Mouse (Mus musculus): Measurements from ENCODE around the gene Apba2. TPM values are rescaled to one million over a fixed set of nuclear protein-coding genes. Genes with fewer than 3 reads are reported as not detected.

Gene Apba2
- polyA plus RNA-seq, 1 experiment from 2014 or later, result 0.27 TPM

DNA sequence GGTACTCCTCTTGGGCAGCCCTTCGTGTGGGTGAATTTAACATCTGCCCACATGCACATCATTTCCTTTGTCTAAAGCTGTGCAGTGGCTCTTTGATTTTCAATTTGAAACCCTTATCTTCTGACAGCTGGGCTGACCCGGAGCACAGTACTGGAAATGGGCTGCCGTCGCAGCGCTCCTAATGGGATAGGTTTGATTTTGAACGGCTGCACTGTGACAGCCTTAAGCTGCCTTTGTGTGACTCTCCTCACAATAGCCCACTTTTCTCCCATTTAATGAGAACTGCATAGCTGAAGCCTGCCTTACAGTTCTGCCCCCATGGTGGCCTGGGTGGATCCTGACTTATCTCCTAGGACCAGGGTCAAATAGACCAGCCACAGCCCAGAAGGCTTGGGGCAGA, 31.9 kb downstream of the Apba2 start:
- ATAC-seq (ENCODE audit: low read depth) (no peak), DNase-seq (no peak)
- Histone ChIP-seq H3K27ac (no peak overlapping the region), H3K4me1 (replicated peaks) (no peaks in the 10 kb centered on the region), H3K9me3 (replicated peaks) (peaks cover 6% of the 10 kb centered on the region; the same call in 1 of the 2 replicates), H3K4me3 (replicated peaks) (no peak overlapping the region), H3K36me3 (no peaks in the 10 kb centered on the region), H3K4me2 (no peak overlapping the region), H3K9ac (no peak overlapping the region), H3K27me3 (no peaks in the 10 kb centered on the region)
- WGBS (ENCODE audit: insufficient replicate concordance), result 86% methylated on average over 6 of the region's 6 CpGs

DNA sequence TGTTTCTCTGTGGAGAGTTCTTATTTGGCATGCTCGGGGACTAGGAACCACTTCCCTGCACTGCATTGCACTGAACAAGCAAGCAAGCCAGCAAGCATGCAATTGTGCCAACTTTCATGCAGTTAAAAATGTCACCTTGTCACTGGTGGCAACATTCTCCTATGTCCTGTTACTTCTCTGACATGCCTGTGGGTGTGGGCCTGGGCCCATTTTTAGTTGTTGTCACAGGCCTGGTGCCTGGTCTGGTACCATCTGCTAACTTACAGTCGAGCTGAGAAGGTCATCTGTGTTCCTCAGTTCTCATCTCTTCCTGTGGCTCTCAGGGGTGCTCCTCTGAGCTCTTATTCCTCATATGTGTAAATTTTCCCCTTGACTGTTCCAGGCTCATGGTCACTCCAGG, 33.8 kb downstream of the Apba2 start:
- H3K9ac ChIP-seq, result no peak overlapping the region
- 0 out of 2 replicates have a peak, but pooled peaks cover 6% of the 10 kb centered on the region for H3K9me3 ChIP-seq (replicated peaks)
- no peaks in the 10 kb centered on the region for H3K36me3 ChIP-seq
- no peak overlapping the region for H3K4me3 ChIP-seq (replicated peaks)
- H3K27ac ChIP-seq, result no peak overlapping the region
- H3K27me3 ChIP-seq, result no peaks in the 10 kb centered on the region
- WGBS (ENCODE audit: insufficient replicate concordance), result 36% methylated on average over 2 of the region's 2 CpGs
- DNase-seq (no peak), ATAC-seq (ENCODE audit: low read depth) (no peak)
- H3K4me2 ChIP-seq, result no peak overlapping the region
- H3K4me1 ChIP-seq (replicated peaks), result no peaks in the 10 kb centered on the region

DNA sequence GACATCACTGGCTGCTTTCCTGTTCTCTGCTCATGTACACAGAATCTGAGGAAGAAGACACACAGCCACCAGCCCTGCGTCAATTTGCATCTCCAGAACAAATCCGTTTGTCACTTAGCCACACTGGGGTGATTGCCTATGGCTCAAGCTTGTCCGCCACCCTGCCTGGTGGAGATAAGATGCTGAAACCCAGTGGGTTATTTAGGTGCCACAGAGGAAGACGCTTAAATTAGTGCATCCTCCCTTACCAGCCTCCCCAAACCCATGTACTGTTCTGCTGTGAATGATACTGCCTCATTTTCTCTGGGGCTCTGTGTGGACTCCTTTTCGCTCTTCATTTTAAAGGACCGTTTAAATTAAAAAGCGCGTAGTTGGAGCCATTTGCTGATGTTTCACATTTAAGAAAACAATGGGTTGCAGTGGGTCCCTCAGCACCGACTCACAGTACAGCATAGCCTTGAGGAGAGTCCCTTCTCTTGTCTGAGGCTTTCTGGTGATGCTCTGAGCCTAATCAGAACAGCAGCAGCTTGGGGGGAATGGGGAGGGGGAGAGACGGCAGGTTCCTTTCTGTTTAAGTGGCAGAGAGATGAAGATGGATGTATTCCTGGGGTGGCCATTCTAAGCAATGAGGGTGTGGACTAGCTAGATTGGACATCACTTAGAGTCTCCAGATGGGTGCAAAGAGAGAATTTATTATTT, 38.1 kb downstream of the Apba2 start:
- no peak for ATAC-seq (ENCODE audit: low read depth)
- WGBS (ENCODE audit: insufficient replicate concordance), result 53% methylated on average over 10 of the region's 10 CpGs
- no peaks in the 10 kb centered on the region for H3K9me3 ChIP-seq (replicated peaks)

DNA sequence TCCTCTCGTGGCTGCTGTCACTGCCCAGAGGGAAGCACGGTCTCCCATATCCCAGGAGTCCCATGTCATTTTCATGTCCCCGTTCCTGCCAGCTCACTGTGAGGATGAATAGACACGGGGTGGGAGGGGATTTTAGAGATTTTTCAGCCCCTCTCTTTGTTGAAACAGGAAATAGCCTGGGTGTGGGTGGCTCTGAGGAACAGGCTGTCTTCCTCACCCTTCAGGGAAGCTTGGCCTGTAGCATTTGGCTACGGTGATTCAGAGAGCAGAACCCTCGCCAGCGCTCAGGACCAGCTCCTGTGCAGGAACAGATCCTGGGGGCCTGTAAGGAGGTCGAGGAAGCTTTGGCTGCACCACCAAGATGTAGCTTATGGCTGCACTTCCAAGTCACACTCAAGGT, 45.3 kb downstream of the Apba2 start:
- no peak for ATAC-seq (ENCODE audit: low read depth)
- 53% methylated on average over 8 of the region's 8 CpGs for WGBS (ENCODE audit: insufficient replicate concordance)
- no peak overlapping the region for H3K27ac ChIP-seq
- H3K4me1 ChIP-seq (replicated peaks), result no peaks in the 10 kb centered on the region
- no peak overlapping the region for H3K4me2 ChIP-seq
- no peaks in the 10 kb centered on the region for H3K27me3 ChIP-seq
- DNase-seq, result no peak
- no peaks in the 10 kb centered on the region for H3K9me3 ChIP-seq (replicated peaks)
- H3K4me3 ChIP-seq (replicated peaks), result no peak overlapping the region
- H3K9ac ChIP-seq, result no peak overlapping the region
- H3K36me3 ChIP-seq, result no peaks in the 10 kb centered on the region

More for the DNA sequence above, 38.1 kb downstream of the Apba2 start:
- Histone ChIP-seq H3K9ac (no peak overlapping the region), H3K27ac (no peak overlapping the region), H3K4me1 (replicated peaks) (no peaks in the 10 kb centered on the region), H3K27me3 (no peaks in the 10 kb centered on the region), H3K36me3 (no peaks in the 10 kb centered on the region), H3K4me2 (no peak overlapping the region), H3K4me3 (replicated peaks) (no peak overlapping the region)
- no peak for DNase-seq

DNA sequence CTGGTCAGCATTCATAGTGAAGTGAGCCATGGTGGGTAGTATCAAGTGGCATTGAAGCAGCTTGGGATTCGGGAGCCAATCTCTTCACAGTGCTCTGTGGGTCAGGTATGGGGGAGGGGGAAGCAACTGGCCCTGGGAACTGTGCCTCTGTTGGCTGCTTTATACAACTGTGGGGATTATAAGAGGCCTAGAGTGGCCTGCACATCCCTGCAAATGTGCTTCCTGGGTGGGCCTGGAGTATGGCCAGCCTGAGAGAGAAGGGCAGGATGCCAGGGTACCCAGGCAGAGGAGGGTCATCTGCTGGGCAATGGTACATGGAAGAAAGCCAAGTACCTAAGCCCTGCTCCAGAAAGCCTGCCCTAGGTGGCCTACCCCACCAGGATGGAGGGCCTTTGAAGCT, 49.4 kb downstream of the Apba2 start:
- 47% methylated on average over 1 of the region's 1 CpGs for WGBS (ENCODE audit: insufficient replicate concordance)
- H3K4me3 ChIP-seq (replicated peaks), result no peak overlapping the region
- ATAC-seq (ENCODE audit: low read depth), result no peak

DNA sequence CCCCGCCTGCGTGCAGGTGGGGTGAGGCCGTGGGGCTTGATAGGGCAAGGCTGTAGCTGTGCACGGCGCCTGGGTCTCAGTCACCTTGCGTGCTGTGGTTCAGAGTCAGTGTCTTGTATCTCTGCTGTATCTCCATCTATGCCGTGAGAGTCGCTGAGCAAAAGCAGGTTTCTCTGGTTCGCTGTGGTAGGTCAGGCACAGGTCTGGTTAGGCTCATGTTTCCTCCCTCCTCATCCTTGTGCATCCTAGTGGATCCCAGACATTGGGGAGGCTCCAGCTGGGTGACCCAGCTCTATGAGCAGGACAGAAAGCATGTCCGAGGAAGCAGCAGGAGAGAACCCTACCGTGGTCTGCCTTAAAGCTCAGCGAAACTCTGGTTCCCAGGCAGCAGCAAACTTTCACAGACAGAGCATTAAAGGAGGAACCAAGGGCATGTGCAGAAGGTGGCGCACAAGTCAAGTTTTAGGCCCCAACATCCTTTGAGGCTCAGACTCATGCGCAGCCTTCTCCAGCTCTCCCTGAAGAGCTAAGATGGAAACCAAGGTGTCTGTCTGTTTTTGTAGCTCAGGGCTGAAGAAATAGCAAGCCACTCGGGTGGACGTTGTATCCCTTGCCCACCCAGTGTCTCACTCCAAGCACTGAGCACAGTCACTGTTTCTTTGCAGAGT, 51.2 kb downstream of the Apba2 start:
- 73% methylated on average over 13 of the region's 16 CpGs for WGBS (ENCODE audit: insufficient replicate concordance)
- no peak for DNase-seq

More for the DNA sequence above, 49.4 kb downstream of the Apba2 start:
- Histone ChIP-seq H3K36me3 (no peaks in the 10 kb centered on the region), H3K9me3 (replicated peaks) (no peaks in the 10 kb centered on the region), H3K9ac (no peak overlapping the region), H3K27ac (no peak overlapping the region), H3K4me2 (no peak overlapping the region), H3K4me1 (replicated peaks) (no peaks in the 10 kb centered on the region), H3K27me3 (no peaks in the 10 kb centered on the region)
- DNase-seq, result no peak

DNA sequence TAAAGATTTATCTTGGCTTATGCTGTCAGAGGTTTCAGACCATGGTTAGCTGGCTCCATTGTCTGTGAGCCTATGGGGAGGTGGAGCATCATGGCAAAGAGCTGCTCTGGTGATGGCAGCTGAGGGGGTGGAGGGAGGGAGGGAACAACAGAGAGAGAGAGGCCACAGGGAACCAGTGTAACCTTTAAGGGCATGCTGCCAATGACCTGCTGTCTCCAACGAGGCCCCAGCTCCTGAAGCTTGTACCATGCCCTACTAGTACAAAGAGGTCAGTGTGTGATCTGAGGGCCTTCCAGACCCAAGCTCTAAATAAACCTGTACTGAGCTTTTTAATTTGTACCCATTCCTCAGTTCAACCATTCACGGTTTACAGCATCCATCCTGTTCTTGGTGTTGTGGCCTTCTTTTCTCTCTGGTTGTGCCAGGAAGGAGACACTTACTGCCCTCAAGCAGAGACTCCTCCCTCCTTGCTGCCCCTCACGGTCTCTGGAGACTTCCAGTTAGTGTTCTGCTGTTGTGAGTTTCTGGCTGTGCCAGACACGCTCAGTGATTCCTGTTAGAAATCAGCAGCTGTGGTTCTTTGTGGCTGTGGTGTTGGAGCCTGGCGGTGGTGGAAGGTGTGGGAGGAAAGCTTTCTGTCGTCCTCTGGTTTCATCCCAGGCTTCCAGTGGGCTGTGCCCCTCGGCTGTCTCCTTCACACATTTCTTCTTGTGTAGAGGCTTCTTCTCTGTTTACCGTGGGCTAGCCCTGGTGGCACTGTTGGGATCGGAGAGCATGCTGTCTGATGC, 60.4 kb downstream of the Apba2 start:
- 54% methylated on average over 9 of the region's 9 CpGs for WGBS (ENCODE audit: insufficient replicate concordance)
- no peaks in the 10 kb centered on the region for H3K4me1 ChIP-seq (replicated peaks)

More for the DNA sequence above, 51.2 kb downstream of the Apba2 start:
- no peak overlapping the region for H3K4me3 ChIP-seq (replicated peaks)
- H3K27ac ChIP-seq, result no peak overlapping the region
- no peak overlapping the region for H3K9ac ChIP-seq
- H3K4me2 ChIP-seq, result no peak overlapping the region
- no peaks in the 10 kb centered on the region for H3K4me1 ChIP-seq (replicated peaks)
- H3K27me3 ChIP-seq, result no peaks in the 10 kb centered on the region
- no peaks in the 10 kb centered on the region for H3K36me3 ChIP-seq
- H3K9me3 ChIP-seq (replicated peaks), result no peaks in the 10 kb centered on the region
- no peak for ATAC-seq (ENCODE audit: low read depth)

DNA sequence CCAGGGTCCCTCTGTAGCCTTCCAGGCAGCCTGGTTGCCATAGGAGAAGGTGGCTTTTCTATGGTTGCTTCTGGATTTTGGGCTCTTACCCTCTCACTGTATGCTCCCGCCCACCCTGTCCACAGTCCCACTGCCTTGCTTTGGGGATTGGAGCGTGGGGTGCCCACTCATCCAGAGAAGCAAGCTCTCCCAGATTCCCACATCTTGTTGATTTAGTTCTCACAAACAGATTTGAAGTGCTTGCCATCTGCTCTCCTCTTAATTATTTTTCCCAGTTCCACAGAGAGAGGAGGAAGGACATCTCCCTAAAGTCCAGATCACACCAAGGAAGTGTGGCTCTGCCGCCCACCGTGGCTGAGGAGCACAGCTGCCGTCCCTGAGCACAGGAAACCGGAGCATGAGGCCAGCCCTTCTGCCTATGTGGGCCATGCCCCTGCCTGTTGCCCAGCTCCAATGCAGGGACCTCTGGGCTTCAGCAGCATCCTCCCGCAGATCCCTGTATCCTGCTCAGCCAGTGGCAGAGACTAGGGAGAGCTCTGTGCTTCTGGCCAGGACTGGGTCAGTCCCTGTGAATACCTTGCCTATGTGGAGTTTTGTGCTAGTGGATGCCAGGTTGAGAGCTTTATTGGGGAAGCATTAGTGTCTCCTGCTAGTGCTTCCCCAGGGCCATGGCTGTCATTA, 63.5 kb downstream of the Apba2 start:
- H3K36me3 ChIP-seq, result no peaks in the 10 kb centered on the region
- 52% methylated on average over 7 of the region's 7 CpGs for WGBS (ENCODE audit: insufficient replicate concordance)
- H3K4me1 ChIP-seq (replicated peaks), result no peaks in the 10 kb centered on the region
- no peaks in the 10 kb centered on the region for H3K27me3 ChIP-seq
- no peaks in the 10 kb centered on the region for H3K9me3 ChIP-seq (replicated peaks)
- no peak for ATAC-seq (ENCODE audit: low read depth)
- H3K9ac ChIP-seq, result no peak overlapping the region
- H3K27ac ChIP-seq, result no peak overlapping the region
- H3K4me3 ChIP-seq (replicated peaks), result no peak overlapping the region
- no peak for DNase-seq
- no peak overlapping the region for H3K4me2 ChIP-seq

More for the DNA sequence above, 60.4 kb downstream of the Apba2 start:
- Histone ChIP-seq H3K9ac (no peak overlapping the region), H3K9me3 (replicated peaks) (no peaks in the 10 kb centered on the region), H3K27me3 (no peaks in the 10 kb centered on the region), H3K27ac (no peak overlapping the region), H3K36me3 (no peaks in the 10 kb centered on the region), H3K4me2 (no peak overlapping the region), H3K4me3 (replicated peaks) (no peak overlapping the region)
- ATAC-seq (ENCODE audit: low read depth) (no peak), DNase-seq (no peak)

DNA sequence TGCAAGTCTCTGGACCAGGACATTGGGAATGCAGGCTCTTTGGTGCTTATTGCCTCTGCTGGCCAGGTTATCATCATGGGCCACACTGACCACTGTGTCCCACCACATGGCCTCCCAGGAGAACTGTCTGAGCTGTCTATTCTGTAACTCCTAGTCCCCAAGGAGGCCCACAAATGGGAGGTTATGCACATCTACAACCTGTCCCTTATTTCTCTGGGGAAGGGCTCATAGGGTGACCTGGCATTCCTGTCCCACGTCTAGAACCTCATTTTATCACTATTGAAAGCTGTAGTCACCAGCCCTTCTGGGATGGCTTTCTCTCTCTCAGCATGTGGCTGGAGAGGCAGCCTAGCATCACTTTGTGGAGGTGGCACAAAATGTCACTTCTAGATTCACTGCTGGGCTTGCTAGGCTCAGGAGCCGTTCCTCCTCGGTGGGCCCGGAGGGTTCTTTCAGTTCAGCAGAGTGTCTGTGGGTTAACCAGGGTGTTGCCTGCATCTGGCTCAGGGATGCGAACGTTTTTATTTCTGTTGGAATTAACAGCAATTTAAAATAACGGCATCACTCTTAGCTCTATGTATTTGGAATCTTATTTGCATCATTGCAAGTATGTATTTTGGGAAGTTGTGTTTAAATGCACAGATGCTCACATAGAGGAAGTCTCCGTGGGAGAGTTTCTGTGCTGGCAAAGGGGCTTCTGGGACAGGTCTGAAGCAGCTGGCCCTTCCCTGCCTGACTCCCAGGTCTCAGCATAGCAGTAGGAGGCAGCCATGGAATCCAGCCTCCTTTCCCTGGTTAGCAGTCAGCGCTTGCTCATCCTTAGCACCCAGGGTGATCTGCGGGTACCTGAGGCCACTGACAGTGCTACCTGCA, 65.1 kb downstream of the Apba2 start:
- ATAC-seq (ENCODE audit: low read depth) (no peak), DNase-seq (no peak)
- no peaks in the 10 kb centered on the region for H3K4me1 ChIP-seq (replicated peaks)
- H3K4me2 ChIP-seq, result no peak overlapping the region
- WGBS (ENCODE audit: insufficient replicate concordance), result 66% methylated on average over 10 of the region's 10 CpGs
- no peak overlapping the region for H3K9ac ChIP-seq
- no peaks in the 10 kb centered on the region for H3K36me3 ChIP-seq
- no peak overlapping the region for H3K4me3 ChIP-seq (replicated peaks)
- H3K27me3 ChIP-seq, result no peaks in the 10 kb centered on the region
- 0 out of 2 replicates have a peak, but pooled peaks cover 4% of the 10 kb centered on the region for H3K9me3 ChIP-seq (replicated peaks)
- H3K27ac ChIP-seq, result no peak overlapping the region

DNA sequence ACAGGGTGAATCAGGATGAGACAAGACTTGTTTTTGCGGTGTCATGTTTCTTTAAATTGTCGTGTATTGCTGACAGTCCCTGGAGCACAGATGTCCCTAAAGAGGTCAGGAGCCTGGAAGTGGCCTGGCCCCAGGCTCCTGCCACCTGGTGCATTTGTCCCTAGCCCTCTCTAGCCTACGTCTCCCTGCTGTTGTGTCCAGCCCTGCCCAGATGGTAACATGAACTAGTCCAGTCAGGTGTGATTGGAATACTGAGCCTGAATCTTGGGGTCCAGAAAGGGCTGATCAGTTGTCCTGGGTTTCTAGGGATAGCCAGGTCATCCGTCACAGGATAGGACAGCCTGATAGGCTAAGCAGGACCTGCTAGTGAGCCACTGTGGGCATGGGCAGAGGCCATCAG, 67.2 kb downstream of the Apba2 start:
- H3K4me1 ChIP-seq (replicated peaks), result no peaks in the 10 kb centered on the region
- 0 out of 2 replicates have a peak, but pooled peaks cover 4% of the 10 kb centered on the region for H3K9me3 ChIP-seq (replicated peaks)
- 48% methylated on average over 4 of the region's 4 CpGs for WGBS (ENCODE audit: insufficient replicate concordance)
- H3K27ac ChIP-seq, result no peak overlapping the region
- H3K4me2 ChIP-seq, result no peak overlapping the region
- no peak for ATAC-seq (ENCODE audit: low read depth)
- H3K36me3 ChIP-seq, result no peaks in the 10 kb centered on the region
- no peak overlapping the region for H3K9ac ChIP-seq
- no peaks in the 10 kb centered on the region for H3K27me3 ChIP-seq
- H3K4me3 ChIP-seq (replicated peaks), result no peak overlapping the region
- no peak for DNase-seq

All from liver, embryonic 13.5 days (tissue).